Mouse (Mus musculus) spleen, adult 2 months (tissue): ENCODE results near the gene Gatad2b. TPM values are rescaled to one million over a fixed set of nuclear protein-coding genes. Genes with fewer than 3 reads are reported as not detected.

Experiments
- DNase-seq, 2 experiments: peaks; one replicate each; pipeline versions ENCODE4 v3.0.0 to v3.0.0-alpha.2; 2012 to 2021; ENCODE audit warnings: low spot score in 2 of 2, low read depth in 1 of 2
- H3K27ac ChIP-seq: fragments of 200-500 bp; 2 replicates; pipeline ENCODE4 v1.5.1; 2012; ENCODE audit warnings: low read length, inconsistent platforms; ENCODE audit not compliant: insufficient read depth
- H3K27me3 ChIP-seq: fragments of 200-500 bp; 2 replicates; pipeline ENCODE4 v1.6.1; 2012; ENCODE audit warnings: mild to moderate bottlenecking, moderate library complexity, low read length, inconsistent platforms; ENCODE audit not compliant: control insufficient read depth, insufficient read depth
- H3K36me3 ChIP-seq: fragments of 200-500 bp; 2 replicates; pipeline ENCODE4 v1.6.1; 2012; ENCODE audit warnings: mild to moderate bottlenecking, low read length, inconsistent platforms; ENCODE audit not compliant: control insufficient read depth, insufficient read depth
- H3K4me1 ChIP-seq: fragments of 200-500 bp; 2 replicates; pipeline ENCODE4 v1.6.1; 2011; ENCODE audit warnings: inconsistent platforms; ENCODE audit not compliant: control insufficient read depth, insufficient read depth, insufficient read length
- H3K4me3 ChIP-seq: fragments of 200-500 bp; 2 replicates; pipeline ENCODE4 v1.5.1; 2011; ENCODE audit warnings: mild to moderate bottlenecking, inconsistent platforms; ENCODE audit not compliant: insufficient read depth, insufficient read length; ENCODE audit errors: extremely low read depth
- CTCF ChIP-seq: fragments of 200-500 bp; IDR thresholded peaks from 2 replicates; pipeline ENCODE4 v1.5.1; 2011; ENCODE audit warnings: mild to moderate bottlenecking, inconsistent platforms; ENCODE audit not compliant: insufficient read depth, insufficient read length, insufficient replicate concordance; ENCODE audit errors: extremely low read depth
- POLR2A ChIP-seq: fragments of 200-500 bp; IDR thresholded peaks from 2 replicates; pipeline ENCODE4 v1.6.1; 2011; ENCODE audit warnings: low read depth, low read length, inconsistent platforms
- WGBS: fragments of 180-500 bp; shearing (Covaris S2); methylation state at CpG from one replicate; pipeline ENCODE4 v1.1.7; 2018; 5-methylcytosine and 5-hydroxymethylcytosine counted together
- polyA plus RNA-seq: library from polyadenylated mRNA; depleted of rRNA; stranded (reverse); fragments of >200 nt; gene quantifications from 2 replicates; pipeline ENCODE4 v1.2.3, GENCODE M21; 2012

Gene Gatad2b
- polyA plus RNA-seq, 1 experiment: 26.9 TPM

DNA sequence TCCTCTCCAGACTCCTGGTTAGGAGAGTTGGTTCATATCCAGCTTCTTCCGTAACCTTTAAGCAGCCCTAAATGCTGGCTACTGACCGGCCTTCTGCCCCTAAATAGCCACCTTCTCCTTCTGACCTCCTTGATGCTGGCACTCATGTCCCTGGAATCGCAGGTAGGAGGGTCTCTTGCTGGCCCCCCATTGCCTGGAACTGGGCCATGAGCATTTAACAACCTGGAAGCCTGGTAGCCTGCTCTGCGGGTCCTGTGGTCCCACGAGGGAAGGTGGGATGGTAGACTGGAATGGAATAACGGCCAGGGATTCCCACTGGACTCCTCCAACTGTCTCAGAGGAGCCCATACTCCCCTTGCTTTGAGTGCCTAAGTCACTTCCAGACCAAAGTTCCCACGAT, 78.9 kb downstream of the Gatad2b start:
- no peak for DNase-seq
- H3K4me3 ChIP-seq: no peak overlapping the region
- no peaks in the 10 kb centered on the region for H3K36me3 ChIP-seq
- no peak overlapping the region for H3K27ac ChIP-seq
- H3K27me3 ChIP-seq: no peaks in the 10 kb centered on the region
- TF ChIP-seq POLR2A (no peak), CTCF (no peak)
- 78% methylated on average over 7 of the region's 7 CpGs for WGBS
- H3K4me1 ChIP-seq: no peaks in the 10 kb centered on the region

DNA sequence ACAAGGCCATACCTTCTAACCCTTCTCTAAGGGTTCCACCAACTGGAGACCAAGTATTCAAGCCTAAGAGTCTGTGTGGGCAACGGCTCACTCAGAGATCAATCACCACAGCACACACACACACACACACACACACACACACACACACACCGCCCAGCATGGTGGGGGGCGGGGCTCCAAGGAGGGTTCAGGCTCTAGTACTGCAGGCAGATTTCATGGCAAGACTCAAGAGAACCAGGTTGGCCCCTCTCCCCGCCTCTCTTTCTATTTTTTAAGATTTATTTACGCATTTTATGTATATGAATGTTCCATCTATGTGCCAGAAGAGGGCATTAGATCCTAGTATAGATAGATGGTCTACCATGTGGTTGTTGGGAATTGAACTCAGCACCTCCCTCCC, 79.8 kb downstream of the Gatad2b start:
- 55% methylated on average over 5 of the region's 5 CpGs for WGBS
- H3K27me3 ChIP-seq: no peaks in the 10 kb centered on the region
- no peak for TF ChIP-seq POLR2A
- TF ChIP-seq CTCF: no peak
- H3K36me3 ChIP-seq: no peaks in the 10 kb centered on the region
- no peaks in the 10 kb centered on the region for H3K4me1 ChIP-seq
- no peak overlapping the region for H3K27ac ChIP-seq
- no peak for DNase-seq
- H3K4me3 ChIP-seq: no peak overlapping the region

DNA sequence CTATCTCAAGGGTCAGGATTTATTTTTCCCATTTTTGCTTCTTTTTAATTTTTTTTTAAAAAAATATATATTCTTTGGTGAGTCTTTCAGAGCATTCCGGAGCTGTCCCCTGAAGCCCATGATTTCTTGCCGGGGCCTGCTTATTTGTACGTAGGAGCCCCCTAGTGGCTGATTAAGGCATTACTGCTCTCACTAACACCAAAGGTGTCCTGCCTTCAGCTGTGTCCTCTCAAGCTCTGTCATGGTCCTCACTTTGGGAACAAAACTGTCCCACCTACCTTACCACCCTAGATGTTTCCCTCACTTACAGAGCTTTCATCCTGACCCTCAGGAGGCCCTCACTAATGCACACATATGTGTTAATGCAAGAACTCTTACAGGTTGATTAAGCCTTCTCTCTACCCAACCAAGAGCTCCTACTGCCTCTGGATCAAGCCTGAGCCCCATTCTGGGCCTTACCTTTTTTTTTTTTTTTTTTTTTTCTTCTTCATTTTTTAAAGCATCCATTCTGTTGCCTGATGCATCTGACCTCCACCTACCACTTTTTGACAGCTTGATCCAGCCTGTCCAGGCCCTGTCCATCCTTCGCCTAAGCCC, 80.6 kb downstream of the Gatad2b start:
- TF ChIP-seq POLR2A (no peak), CTCF (peak; percentile 59; the same call in 1 of the 2 replicates)
- no peaks in the 10 kb centered on the region for H3K4me1 ChIP-seq
- no peaks in the 10 kb centered on the region for H3K36me3 ChIP-seq
- H3K27me3 ChIP-seq: no peaks in the 10 kb centered on the region
- peak; percentile 69 to 79 for DNase-seq
- WGBS: 23% methylated on average over 4 of the region's 4 CpGs
- H3K27ac ChIP-seq: no peak overlapping the region
- H3K4me3 ChIP-seq: no peak overlapping the region

DNA sequence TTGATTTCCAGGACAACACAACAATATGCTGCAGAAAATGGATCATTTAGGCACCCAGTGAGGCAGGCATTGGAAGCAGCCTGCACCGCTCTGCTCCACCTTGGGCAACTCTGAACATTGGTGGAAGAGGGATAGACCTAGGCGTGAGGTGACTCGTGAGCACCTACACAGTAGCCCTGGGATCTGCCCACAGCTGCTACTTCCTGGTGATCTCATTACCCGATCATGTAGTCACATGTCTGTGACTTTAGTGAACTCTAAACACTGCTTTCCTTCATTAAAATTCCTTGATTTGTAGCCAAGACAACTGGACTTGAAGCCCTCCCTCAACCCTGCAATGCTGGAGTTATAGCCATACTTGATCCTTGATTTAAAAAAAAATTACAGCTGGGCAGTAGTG, 81.4 kb downstream of the Gatad2b start:
- no peak overlapping the region for H3K4me3 ChIP-seq
- no peak for DNase-seq
- no peaks in the 10 kb centered on the region for H3K27me3 ChIP-seq
- H3K27ac ChIP-seq: no peak overlapping the region
- WGBS: 79% methylated on average over 4 of the region's 4 CpGs
- TF ChIP-seq CTCF: no peak
- no peak for TF ChIP-seq POLR2A
- no peaks in the 10 kb centered on the region for H3K4me1 ChIP-seq
- H3K36me3 ChIP-seq: no peaks in the 10 kb centered on the region

DNA sequence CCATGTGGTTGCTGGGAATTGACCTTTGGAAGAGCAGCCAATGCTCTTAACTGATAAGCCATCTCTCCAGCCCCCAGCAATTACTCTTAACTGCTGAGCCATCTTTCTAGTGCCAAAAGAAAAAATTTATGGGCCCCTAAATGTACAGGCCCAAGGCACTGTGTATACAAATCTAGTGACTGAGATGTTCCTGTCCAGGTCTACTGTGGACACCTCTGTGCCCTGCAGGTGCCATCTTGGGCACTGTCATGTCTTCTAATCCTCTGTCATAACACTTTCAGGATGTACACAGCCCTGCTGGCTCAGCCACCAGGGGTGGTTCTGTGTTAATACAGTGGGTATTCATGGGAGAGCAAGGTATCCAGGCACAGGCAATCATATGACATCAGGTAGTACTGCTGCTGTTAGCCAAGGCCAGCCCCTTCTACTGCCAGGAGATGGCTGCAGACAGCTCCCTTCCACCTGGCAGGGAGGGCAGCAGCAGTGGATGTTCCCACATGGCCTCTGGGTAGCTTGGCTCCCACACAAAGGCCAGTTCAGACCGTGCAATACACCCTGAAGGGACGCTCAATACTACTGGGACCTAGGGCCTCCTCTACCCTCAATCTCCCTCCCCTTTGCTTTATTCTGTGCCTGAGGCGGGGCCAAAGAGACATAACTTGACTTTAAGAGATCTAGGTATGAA, 82.7 kb downstream of the Gatad2b start:
- no peak for DNase-seq
- TF ChIP-seq POLR2A: no peak
- no peak for TF ChIP-seq CTCF
- Histone ChIP-seq H3K27me3 (no peaks in the 10 kb centered on the region), H3K4me1 (no peaks in the 10 kb centered on the region), H3K36me3 (no peaks in the 10 kb centered on the region), H3K27ac (no peak overlapping the region), H3K4me3 (no peak overlapping the region)
- 90% methylated on average over 3 of the region's 3 CpGs for WGBS

DNA sequence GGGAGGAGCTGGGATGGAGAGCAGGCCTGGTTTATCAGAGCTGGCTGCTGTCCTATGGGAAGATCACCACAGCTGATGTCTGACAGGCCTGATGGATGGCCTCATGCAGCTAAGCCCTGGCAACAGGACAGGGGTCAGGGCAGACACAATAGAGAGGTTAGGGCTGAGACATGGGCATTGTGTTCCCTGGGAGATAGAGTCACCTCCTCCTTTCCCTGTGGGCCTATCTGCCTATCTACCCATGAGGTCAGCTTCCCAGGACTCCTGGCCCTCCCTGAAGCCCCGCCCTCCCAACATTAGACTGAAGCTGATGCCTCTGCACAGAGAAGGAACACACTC, 83.2 kb downstream of the Gatad2b start:
- Histone ChIP-seq H3K4me3 (no peak overlapping the region), H3K36me3 (no peaks in the 10 kb centered on the region), H3K27me3 (no peaks in the 10 kb centered on the region), H3K4me1 (no peaks in the 10 kb centered on the region), H3K27ac (no peak overlapping the region)
- DNase-seq: no peak
- WGBS: 82% methylated on average over 1 of the region's 1 CpGs
- TF ChIP-seq POLR2A (no peak), CTCF (no peak)

DNA sequence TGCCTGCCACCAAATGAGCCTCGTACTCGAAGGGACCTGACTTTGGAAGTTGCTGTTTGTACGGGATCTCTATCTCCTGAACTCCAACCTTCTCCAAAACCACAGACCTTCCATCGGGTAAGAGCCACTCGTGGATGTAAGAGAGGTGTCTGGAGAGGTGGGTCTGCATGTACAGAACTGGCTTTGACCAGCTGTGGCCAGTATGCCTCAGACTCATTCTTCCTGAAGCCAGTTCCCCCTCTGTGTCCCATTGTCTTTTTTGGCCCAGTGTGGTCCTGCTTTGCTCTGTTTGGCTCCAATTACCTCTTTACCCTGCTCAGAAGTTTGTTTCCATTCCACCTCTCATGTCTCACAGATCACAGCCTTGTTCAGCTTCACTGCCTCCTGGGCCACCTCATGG, 85.5 kb downstream of the Gatad2b start:
- WGBS: 90% methylated on average over 5 of the region's 5 CpGs
- no peaks in the 10 kb centered on the region for H3K36me3 ChIP-seq
- TF ChIP-seq CTCF: no peak
- TF ChIP-seq POLR2A: no peak
- no peaks in the 10 kb centered on the region for H3K27me3 ChIP-seq
- H3K4me1 ChIP-seq: no peaks in the 10 kb centered on the region
- H3K27ac ChIP-seq: no peak overlapping the region
- H3K4me3 ChIP-seq: no peak overlapping the region
- DNase-seq: no peak
